Mouse (Mus musculus): Measurements from ENCODE around the gene Trpv4. TPM values are rescaled to one million over a fixed set of nuclear protein-coding genes. Genes with fewer than 3 reads are reported as not detected.
A peak's percentile ranks its signal among the peaks of the same experiment; 100 is the strongest.

Gene Trpv4
- polyA plus RNA-seq, 1 experiment from 2014 or later: 0.39 TPM

DNA sequence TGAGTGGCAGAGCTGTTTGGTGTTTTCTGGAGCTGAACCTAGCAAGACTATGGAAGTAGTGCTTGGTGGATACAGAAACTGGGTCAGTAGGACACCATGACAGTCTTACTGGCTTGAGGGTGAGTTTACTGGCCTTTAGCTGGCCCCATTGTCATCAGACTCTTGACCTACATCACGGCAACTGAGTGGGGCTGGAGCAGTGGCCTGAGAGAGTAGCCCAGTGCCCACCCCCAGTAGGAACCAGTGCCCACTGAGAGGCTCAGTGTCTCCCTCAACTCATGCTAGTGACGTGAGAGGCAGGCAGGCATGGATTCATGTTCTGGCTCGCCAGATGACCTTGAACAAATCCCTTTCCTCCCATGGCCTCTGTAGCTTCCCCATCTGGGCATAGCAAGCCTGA, 75.2 kb downstream of the Trpv4 start:
- H3K36me3 ChIP-seq (ENCODE audit: control insufficient read depth, insufficient read depth, low read length): no peaks in the 10 kb centered on the region
- 74% methylated on average over 3 of the region's 3 CpGs for WGBS
- no peaks in the 10 kb centered on the region for H3K9me3 ChIP-seq (ENCODE audit: control insufficient read depth, low read length)
- H3K4me2 ChIP-seq (ENCODE audit: low read depth, low read length): no peak overlapping the region
- no peak overlapping the region for H3K27ac ChIP-seq (ENCODE audit: low read depth, low read length)
- H3K4me3 ChIP-seq (ENCODE audit: low read depth, low read length): no peak overlapping the region
- peaks cover 42% of the 10 kb centered on the region for H3K4me1 ChIP-seq (ENCODE audit: control insufficient read depth, insufficient read depth, low read length)
- H3K9ac ChIP-seq (replicated peaks; ENCODE audit: low read depth, low read length): no peak overlapping the region
- no peak for ATAC-seq (ENCODE audit: low read depth)
- no peaks in the 10 kb centered on the region for H3K27me3 ChIP-seq (ENCODE audit: control insufficient read depth, insufficient read depth, low read length)

DNA sequence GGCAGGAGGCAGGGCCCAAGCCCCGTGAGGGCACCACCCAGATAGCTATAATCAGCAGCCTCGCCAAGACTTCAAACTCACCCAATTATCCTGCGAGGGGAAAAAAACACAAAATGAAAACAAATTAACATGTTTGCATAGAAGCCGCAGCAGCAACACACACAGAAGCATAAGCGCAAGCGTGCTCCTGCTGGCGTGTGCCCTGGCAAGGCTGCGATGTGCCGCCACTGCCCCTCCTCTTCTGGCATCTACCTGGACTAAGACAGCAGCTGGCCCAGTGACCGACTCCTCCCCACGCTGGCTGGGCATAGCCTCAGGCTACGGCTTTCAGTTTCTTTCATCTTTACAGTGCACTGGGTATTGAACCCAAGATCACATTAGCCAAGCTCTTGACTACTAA, 76.7 kb downstream of the Trpv4 start:
- 45% methylated on average over 12 of the region's 12 CpGs for WGBS
- no peaks in the 10 kb centered on the region for H3K9me3 ChIP-seq (ENCODE audit: control insufficient read depth, low read length)
- no peak overlapping the region for H3K4me3 ChIP-seq (ENCODE audit: low read depth, low read length)
- no peaks in the 10 kb centered on the region for H3K36me3 ChIP-seq (ENCODE audit: control insufficient read depth, insufficient read depth, low read length)
- H3K4me1 ChIP-seq (ENCODE audit: control insufficient read depth, insufficient read depth, low read length): peaks cover 46% of the 10 kb centered on the region
- H3K4me2 ChIP-seq (ENCODE audit: low read depth, low read length): no peak overlapping the region
- no peak for ATAC-seq (ENCODE audit: low read depth)
- no peak overlapping the region for H3K9ac ChIP-seq (replicated peaks; ENCODE audit: low read depth, low read length)
- H3K27ac ChIP-seq (ENCODE audit: low read depth, low read length): peak overlapping the region; percentile 28; the same call in 1 of the 2 replicates
- H3K27me3 ChIP-seq (ENCODE audit: control insufficient read depth, insufficient read depth, low read length): no peaks in the 10 kb centered on the region

DNA sequence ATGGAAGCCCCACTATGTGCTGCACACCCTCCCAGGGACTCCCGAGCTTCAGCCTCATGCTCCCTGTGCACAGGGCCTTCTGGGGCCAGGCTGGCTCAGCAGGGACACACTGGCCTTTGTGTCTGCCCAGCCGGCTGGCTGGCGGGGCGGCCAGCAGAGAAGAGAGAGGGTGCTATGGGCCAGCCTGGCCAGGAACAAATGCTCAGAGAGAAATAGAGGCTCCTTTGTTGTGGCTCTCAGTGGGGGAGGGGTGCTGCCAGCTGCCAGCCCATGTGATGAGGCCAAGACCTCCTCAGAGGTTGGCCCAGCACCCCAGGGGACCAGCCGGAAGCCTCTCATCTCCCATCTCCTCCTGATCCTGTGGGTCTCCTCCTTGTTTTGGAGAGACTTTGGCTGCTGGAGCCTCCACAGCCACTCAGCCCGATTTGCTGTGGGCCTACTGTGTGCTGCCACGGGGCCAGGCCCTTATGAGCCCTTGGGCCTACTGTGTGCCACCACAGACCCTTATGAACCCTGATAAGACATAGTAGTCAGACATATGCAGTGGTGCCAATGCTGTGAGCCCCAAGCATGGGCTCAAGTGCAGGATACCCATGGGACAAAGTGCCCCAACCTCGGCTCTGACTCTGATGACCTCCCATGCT, 78.4 kb downstream of the Trpv4 start:
- no peak for ATAC-seq (ENCODE audit: low read depth)
- WGBS: 42% methylated on average over 8 of the region's 8 CpGs
- H3K4me3 ChIP-seq (ENCODE audit: low read depth, low read length): no peak overlapping the region
- H3K36me3 ChIP-seq (ENCODE audit: control insufficient read depth, insufficient read depth, low read length): no peaks in the 10 kb centered on the region
- H3K4me2 ChIP-seq (ENCODE audit: low read depth, low read length): no peak overlapping the region
- H3K4me1 ChIP-seq (ENCODE audit: control insufficient read depth, insufficient read depth, low read length): peaks cover 53% of the 10 kb centered on the region
- no peak overlapping the region for H3K27ac ChIP-seq (ENCODE audit: low read depth, low read length)
- H3K9me3 ChIP-seq (ENCODE audit: control insufficient read depth, low read length): no peaks in the 10 kb centered on the region
- H3K27me3 ChIP-seq (ENCODE audit: control insufficient read depth, insufficient read depth, low read length): no peaks in the 10 kb centered on the region
- H3K9ac ChIP-seq (replicated peaks; ENCODE audit: low read depth, low read length): no peak overlapping the region

DNA sequence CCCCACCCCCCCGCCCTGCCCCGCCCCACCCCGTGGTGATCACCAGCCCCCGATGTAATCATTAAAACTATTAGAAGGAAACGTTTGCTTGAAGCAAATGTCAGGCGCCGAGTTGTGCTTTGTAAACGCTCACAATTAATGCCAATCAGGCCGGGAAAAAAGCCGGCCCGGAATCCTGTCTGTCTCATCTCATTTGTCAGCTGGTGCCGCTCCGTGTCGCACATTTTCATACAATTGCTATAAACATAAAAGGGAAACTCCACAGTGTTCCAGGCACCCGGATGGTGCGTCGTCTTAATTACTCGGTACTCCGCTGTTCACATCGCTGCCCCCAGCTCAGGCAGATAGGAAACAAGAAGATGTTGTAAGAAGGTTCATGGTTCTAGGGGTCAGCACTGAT, 79.9 kb downstream of the Trpv4 start:
- Histone ChIP-seq H3K36me3 (ENCODE audit: control insufficient read depth, insufficient read depth, low read length) (no peaks in the 10 kb centered on the region), H3K27me3 (ENCODE audit: control insufficient read depth, insufficient read depth, low read length) (no peaks in the 10 kb centered on the region), H3K9me3 (ENCODE audit: control insufficient read depth, low read length) (no peaks in the 10 kb centered on the region), H3K27ac (ENCODE audit: low read depth, low read length) (no peak overlapping the region), H3K4me2 (ENCODE audit: low read depth, low read length) (no peak overlapping the region), H3K9ac (replicated peaks; ENCODE audit: low read depth, low read length) (no peak overlapping the region), H3K4me1 (ENCODE audit: control insufficient read depth, insufficient read depth, low read length) (peaks cover 56% of the 10 kb centered on the region), H3K4me3 (ENCODE audit: low read depth, low read length) (no peak overlapping the region)
- WGBS: 30% methylated on average over 20 of the region's 20 CpGs
- ATAC-seq (ENCODE audit: low read depth): no peak

DNA sequence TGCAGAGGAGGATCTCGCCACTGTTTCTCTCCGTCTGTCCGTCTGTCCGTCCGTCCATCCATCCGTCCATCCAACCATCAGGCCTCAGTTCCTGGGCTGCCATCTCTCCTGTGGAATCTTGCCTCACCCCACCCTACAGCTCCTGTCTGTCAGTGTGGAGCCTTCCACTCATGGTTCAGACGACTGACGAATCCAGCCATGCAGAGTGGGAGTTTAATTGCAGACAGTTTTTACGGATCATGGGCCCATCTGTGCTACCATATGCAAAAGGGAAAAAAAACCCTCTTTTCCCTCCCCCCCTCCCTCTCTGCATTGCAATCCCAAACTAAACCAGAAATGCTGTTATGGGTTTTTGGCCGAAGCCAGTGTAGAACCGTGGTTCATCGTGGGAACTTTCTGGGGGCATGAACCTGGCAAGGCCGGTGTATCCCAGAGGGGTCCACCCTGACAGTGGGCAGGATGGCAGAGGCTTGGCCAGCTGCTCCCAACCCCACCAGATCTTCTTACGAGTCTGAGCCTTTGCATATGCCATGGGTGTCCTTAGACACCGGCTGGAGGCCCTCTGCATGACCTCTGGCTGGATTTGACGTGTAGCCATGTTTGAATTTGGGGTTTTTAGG, 82.1 kb downstream of the Trpv4 start:
- H3K4me1 ChIP-seq (ENCODE audit: control insufficient read depth, insufficient read depth, low read length): peaks cover 73% of the 10 kb centered on the region
- H3K4me2 ChIP-seq (ENCODE audit: low read depth, low read length): peak overlapping the region; percentile 23; the same call in 1 of the 2 replicates
- 59% methylated on average over 16 of the region's 16 CpGs for WGBS
- no peak for ATAC-seq (ENCODE audit: low read depth)
- H3K36me3 ChIP-seq (ENCODE audit: control insufficient read depth, insufficient read depth, low read length): no peaks in the 10 kb centered on the region
- peak overlapping the region; percentile 48; the same call in 1 of the 2 replicates for H3K27ac ChIP-seq (ENCODE audit: low read depth, low read length)
- no peaks in the 10 kb centered on the region for H3K27me3 ChIP-seq (ENCODE audit: control insufficient read depth, insufficient read depth, low read length)
- H3K9ac ChIP-seq (replicated peaks; ENCODE audit: low read depth, low read length): no peak overlapping the region
- H3K9me3 ChIP-seq (ENCODE audit: control insufficient read depth, low read length): no peaks in the 10 kb centered on the region
- H3K4me3 ChIP-seq (ENCODE audit: low read depth, low read length): no peak overlapping the region

- Histone ChIP-seq H3K4me2 (ENCODE audit: low read depth, low read length) (peak overlapping the region; percentile 23), H3K9me3 (ENCODE audit: control insufficient read depth, low read length) (no peaks in the 10 kb centered on the region), H3K36me3 (ENCODE audit: control insufficient read depth, insufficient read depth, low read length) (no peaks in the 10 kb centered on the region), H3K27ac (ENCODE audit: low read depth, low read length) (peak overlapping the region; percentile 48; the same call in 1 of the 2 replicates), H3K9ac (replicated peaks; ENCODE audit: low read depth, low read length) (0 out of 2 replicates have a peak overlapping the region, but pooled peaks have one; percentile 26), H3K4me1 (ENCODE audit: control insufficient read depth, insufficient read depth, low read length) (peaks cover 78% of the 10 kb centered on the region), H3K27me3 (ENCODE audit: control insufficient read depth, insufficient read depth, low read length) (no peaks in the 10 kb centered on the region), H3K4me3 (ENCODE audit: low read depth, low read length) (no peak overlapping the region)
- 58% methylated on average over 7 of the region's 7 CpGs for WGBS
- ATAC-seq (ENCODE audit: low read depth): no peak
Measured at GRCm38 (mm10) chr5:114575530-114575929, 82.7 kb downstream of the Trpv4 start.

DNA sequence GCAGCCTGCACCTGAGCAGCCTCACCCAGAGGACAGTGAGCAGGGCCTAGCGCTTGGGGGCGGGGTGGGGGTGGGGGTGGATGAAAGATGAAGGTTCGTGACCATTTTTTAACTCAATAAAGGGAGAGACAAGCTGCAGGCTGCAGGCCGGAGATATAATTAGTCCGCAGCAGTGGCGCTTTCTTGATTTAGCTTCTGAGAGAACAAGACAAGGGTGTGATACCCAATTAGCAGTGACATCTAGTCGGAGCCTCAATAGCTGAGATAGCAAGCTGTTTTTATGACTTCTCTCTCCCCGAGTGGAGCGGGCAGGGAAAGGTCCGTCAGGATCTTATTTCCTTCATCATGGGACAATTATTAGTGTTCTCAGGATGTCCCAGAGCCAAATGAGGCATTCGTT, 83.2 kb downstream of the Trpv4 start:
- Histone ChIP-seq H3K4me3 (ENCODE audit: low read depth, low read length) (no peak overlapping the region), H3K9ac (replicated peaks; ENCODE audit: low read depth, low read length) (0 out of 2 replicates have a peak overlapping the region, but pooled peaks have one; percentile 26), H3K4me1 (ENCODE audit: control insufficient read depth, insufficient read depth, low read length) (peaks cover 81% of the 10 kb centered on the region), H3K27me3 (ENCODE audit: control insufficient read depth, insufficient read depth, low read length) (no peaks in the 10 kb centered on the region), H3K27ac (ENCODE audit: low read depth, low read length) (peak overlapping the region; percentile 60; the same call in 1 of the 2 replicates), H3K36me3 (ENCODE audit: control insufficient read depth, insufficient read depth, low read length) (no peaks in the 10 kb centered on the region), H3K9me3 (ENCODE audit: control insufficient read depth, low read length) (no peaks in the 10 kb centered on the region), H3K4me2 (ENCODE audit: low read depth, low read length) (peak overlapping the region; percentile 23)
- 19% methylated on average over 11 of the region's 11 CpGs for WGBS
- ATAC-seq (ENCODE audit: low read depth): no peak

DNA sequence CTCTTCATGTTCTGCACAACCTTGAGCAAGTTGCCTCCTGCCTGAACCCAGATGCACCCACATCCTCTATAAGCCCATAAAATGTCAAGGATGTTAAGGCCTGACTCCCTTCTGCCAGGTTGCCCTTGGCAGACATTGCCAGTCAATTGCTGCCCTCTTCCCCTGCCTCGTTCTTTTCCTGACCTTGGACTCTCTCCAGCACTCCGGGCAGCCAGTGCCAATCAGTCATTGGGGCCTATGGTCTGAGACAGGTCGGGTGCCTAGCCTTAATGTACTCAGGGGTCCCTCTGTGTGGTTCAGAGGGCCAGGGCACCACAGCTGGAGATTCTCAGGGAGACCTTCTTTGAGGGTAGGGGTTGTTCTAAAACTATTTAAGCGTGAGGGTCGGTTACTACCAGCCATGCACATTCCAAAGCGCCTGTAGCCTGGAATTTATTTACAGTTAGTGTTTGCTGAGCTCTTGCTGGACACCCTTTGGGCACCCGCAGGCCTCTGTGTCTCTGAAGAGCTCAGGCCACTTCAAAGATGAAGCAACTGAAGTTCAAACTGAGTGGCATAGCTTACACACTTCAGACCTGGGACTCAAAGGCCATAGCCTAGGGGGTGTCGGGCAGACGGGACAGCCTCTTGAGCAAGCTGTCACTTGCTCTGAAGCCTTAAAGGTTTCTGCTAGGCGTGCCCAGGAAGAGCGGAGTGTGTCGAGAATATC, 84.1 kb downstream of the Trpv4 start:
- Histone ChIP-seq H3K27ac (ENCODE audit: low read depth, low read length) (no peak overlapping the region), H3K4me2 (ENCODE audit: low read depth, low read length) (peak overlapping the region; percentile 23; the same call in 1 of the 2 replicates), H3K36me3 (ENCODE audit: control insufficient read depth, insufficient read depth, low read length) (no peaks in the 10 kb centered on the region), H3K9ac (replicated peaks; ENCODE audit: low read depth, low read length) (no peak overlapping the region), H3K4me1 (ENCODE audit: control insufficient read depth, insufficient read depth, low read length) (peaks cover 82% of the 10 kb centered on the region), H3K4me3 (ENCODE audit: low read depth, low read length) (no peak overlapping the region), H3K27me3 (ENCODE audit: control insufficient read depth, insufficient read depth, low read length) (no peaks in the 10 kb centered on the region), H3K9me3 (ENCODE audit: control insufficient read depth, low read length) (no peaks in the 10 kb centered on the region)
- 54% methylated on average over 12 of the region's 12 CpGs for WGBS
- no peak for ATAC-seq (ENCODE audit: low read depth)

DNA sequence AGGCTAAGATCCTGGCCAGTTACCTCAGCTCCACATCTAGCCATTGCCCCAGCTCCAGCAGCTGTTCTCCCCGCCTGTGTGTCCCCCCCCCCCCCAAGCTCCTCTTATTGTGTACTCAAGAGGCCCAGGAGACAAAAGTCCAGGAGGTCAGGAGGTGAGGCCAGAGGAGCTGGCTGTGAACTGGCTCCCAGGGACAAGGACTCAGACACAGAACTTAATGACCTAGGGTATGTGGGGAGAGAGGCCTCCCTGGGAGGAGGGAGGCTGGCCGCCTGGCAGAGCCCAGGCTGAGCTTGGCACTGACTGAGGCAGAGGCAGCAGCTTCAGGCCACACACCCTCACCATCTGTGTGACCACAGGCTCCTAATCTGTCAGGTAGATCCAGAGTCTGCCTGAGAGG, 85.2 kb downstream of the Trpv4 start:
- H3K4me3 ChIP-seq (ENCODE audit: low read depth, low read length): no peak overlapping the region
- H3K36me3 ChIP-seq (ENCODE audit: control insufficient read depth, insufficient read depth, low read length): no peaks in the 10 kb centered on the region
- no peak overlapping the region for H3K27ac ChIP-seq (ENCODE audit: low read depth, low read length)

More for the DNA sequence above, 85.2 kb downstream of the Trpv4 start:
- H3K9me3 ChIP-seq (ENCODE audit: control insufficient read depth, low read length): no peaks in the 10 kb centered on the region
- peak overlapping the region; percentile 77; the same call in 1 of the 2 replicates for H3K4me2 ChIP-seq (ENCODE audit: low read depth, low read length)
- WGBS: 9% methylated on average over 2 of the region's 2 CpGs
- H3K4me1 ChIP-seq (ENCODE audit: control insufficient read depth, insufficient read depth, low read length): peaks cover 81% of the 10 kb centered on the region
- ATAC-seq (ENCODE audit: low read depth): no peak
- H3K9ac ChIP-seq (replicated peaks; ENCODE audit: low read depth, low read length): no peak overlapping the region
- H3K27me3 ChIP-seq (ENCODE audit: control insufficient read depth, insufficient read depth, low read length): no peaks in the 10 kb centered on the region
